Mouse (Mus musculus): ENCODE data around the gene Ccl17.

Ccl17 gene

DNA sequence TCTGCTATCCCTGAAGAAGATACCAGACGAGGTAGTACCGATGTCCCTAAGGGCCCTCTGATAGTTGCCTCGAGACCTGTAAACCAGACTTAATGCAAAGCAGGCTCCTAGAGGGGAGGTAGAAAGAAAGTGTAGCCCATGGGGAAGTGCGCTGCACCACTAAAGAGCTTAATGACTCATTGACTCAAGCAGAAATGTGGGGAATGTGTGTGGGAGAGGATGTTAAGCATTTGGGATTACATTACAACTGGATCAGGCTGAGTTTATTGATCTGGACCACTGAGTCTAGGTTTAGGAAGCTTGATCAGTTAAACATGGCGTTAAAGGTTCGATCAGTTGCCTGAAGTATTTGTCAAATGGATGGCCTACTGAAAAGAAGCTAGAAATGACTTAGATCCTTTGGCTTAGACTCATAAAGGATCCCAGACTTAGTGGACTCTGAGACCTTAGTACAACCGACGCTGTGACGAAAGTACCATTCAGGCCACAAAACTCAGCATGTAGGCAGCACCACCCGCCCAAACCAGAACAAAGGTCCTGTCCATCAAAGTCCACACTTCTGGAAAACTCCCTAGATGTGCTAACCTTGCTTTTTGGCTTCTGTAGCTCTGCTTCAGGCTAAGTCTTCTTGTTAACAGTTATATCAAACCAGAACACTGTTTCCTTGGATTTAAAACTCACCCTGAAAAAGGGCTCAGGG is 20.8 kb upstream of the Ccl17 start:
- DNase-seq = no peak

DNA sequence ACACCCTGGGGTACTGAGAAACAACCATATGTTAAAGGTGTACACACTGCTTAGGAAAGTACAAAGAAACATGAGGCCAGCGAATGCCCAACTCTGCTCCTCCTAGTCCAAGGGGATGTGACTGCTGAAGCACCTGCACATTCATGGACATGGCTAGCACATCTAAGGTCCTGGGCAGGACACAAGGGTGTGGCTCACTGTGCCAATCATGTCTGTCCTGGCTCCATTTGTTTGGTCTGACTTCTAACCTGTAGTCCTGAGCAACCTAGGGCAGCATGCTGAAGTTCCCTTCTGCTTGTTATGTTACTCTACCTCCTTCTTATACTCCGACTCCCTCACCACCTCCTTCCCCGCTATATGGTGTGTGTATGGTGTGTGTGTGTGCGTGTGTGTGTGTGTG is 15.9 kb upstream of the Ccl17 start:
- DNase-seq = no peak

DNA sequence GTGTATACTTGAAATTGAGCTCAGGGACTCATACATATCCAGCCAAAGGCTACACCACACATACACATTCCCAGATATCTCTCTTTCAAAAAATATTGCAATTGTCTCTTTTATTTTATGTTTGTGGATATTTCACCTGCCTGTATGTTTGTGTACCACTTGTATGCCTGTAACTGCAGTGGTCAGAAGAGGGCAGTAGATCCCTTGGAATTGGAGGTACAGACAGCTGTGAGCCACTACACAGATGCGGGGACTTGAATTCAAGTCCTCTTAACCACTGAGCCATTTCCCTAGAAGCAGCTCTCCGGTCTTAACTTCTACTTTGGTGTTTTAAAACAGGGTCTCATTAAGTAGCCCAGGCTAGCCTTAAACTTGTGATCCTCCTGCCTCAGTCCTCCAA is 15.5 kb upstream of the Ccl17 start:
- no peak for DNase-seq

- peak; percentile 65 for DNase-seq
Observed at GRCm38 (mm10) chr8:94800278-94800968, 9.8 kb upstream of the Ccl17 start.

DNA sequence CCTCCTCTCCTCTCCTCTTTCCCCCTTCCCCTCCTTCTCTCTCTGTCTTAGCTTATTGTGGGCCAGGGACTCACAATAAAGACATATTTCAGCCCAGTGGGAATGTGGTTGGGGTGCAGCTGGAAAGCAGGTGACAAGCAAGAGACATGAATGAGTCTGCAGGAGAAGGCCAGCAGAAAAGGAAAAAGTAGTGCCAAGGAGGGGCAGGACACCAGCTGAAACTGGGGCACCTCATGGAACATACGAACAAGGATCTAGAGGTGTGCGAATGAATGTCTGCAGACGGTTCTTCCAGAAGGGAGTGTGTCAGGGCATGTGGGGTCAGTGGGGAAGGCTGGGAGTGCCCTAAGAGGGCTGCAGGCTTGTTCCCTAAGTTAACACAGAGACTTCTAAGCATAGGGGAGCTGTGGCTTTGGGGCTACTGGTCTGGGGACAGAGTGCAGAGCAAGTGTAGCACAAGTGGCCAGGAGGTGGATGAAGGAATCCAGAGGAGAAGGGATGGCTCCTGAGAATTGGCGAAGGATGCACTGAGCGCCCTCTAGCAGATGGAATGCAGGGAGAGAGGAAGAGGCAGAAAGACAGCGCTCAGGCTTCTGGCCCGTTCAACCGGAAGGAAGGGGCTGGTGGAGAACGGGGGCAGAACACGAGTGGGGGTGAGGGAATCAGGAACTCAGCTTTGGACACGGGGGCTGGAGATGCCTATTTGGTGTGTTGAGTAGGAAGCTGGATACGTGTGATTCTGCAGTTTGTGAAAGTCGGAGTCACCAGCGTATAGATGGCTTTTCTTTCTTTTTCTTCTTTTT is 8.8 kb upstream of the Ccl17 start:
- peak; percentile 77 for DNase-seq

GRCm38 (mm10) chr8:94802375-94802774 is 7.9 kb upstream of the Ccl17 start:
- DNase-seq = no peak

GRCm38 (mm10) chr8:94803551-94803950 is 6.7 kb upstream of the Ccl17 start:
- DNase-seq = no peak

- no peak for DNase-seq
Observed at GRCm38 (mm10) chr8:94804546-94805340, 5.5 kb upstream of the Ccl17 start.

- DNase-seq = no peak
Observed at GRCm38 (mm10) chr8:94805811-94806210, 4.4 kb upstream of the Ccl17 start.

- DNase-seq = no peak
Observed at GRCm38 (mm10) chr8:94807506-94807905, 2.7 kb upstream of the Ccl17 start.

GRCm38 (mm10) chr8:94808372-94808771 is 1.9 kb upstream of the Ccl17 start:
- no peak for DNase-seq

DNA sequence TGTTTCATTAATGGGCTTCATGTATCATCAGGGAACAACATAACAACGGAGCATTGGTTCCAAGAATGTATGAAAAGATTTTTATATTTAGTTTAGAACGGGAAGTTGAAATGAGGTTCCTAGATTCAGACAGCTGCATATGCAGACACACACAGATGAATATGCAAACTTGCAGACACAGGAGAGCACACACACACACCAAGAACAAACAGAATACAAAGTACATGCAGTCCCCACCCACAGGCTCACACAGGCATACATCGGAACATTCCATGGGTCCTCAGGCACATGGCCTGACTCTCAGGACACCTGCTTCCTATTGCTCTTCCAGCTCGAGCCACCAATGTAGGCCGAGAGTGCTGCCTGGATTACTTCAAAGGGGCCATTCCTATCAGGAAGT is 602 bp downstream of the Ccl17 start:
- DNase-seq = no peak

- no peak for DNase-seq
Observed at GRCm38 (mm10) chr8:94811654-94812053, 1.4 kb downstream of the Ccl17 start.

DNA sequence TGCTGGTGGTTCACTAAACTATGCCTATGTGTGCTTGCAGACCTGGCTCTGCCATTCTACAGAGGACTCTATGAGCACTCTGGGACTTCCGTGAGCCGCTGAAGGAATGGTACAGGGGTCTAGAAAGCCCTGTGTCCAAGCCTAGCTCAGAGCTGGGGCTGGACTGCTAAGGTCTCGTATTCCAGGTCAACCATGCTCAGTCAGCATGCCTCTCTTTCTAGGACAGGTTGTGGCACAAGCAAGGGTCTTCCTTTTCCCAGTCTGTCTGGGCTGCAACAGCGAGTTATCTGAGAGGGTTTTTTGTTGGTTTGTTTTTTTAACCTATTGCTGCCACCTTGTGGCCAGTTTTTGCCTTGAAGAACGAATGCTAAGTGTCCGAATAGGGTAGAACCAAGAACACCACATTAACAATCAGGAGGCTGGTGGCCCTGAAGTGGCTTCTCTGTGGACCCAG is 2.4 kb downstream of the Ccl17 start:
- peak; percentile 84 for DNase-seq

GRCm38 (mm10) chr8:94814556-94814955 is 4.3 kb downstream of the Ccl17 start:
- no peak for DNase-seq

DNA sequence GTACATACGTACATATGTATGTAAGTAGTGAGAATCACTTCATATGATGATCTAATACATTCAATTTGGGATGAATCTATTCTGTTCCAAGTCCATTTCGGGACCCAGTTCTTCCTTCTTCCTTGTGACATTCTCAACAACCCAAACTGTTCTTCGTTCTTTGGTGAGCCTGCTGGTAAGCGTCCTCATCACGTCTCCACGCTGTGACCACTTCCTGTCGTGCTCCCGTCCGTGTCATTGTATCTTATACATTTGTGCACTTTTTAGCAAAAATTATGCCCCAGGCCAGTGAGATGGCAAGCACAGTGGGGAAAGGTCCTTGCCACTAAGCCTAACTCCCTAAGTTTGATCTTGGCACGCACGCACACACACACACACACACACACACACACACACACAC is 7.7 kb downstream of the Ccl17 start:
- no peak for DNase-seq

- DNase-seq = no peak
Observed at GRCm38 (mm10) chr8:94819671-94820179, 9.5 kb downstream of the Ccl17 start.

DNA sequence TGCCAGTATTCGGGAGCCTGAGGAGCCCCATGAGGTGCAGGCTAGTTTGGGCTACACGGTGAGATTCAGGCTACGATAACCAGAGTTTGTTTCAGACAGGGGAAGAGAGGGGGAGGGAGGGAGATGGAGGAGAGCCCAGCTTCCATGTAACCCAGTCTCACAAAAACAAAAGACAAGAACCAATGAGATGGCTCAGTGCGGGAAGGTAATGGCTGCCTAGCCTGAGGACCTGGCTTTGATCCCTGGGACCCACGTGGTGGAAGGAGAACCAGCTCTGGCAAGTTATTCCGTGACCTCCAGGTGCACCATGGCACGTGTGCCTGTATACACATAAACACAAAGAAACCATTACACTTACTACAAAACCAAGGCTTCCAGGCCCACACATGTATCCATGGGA is 10.3 kb downstream of the Ccl17 start:
- no peak for DNase-seq

DNA sequence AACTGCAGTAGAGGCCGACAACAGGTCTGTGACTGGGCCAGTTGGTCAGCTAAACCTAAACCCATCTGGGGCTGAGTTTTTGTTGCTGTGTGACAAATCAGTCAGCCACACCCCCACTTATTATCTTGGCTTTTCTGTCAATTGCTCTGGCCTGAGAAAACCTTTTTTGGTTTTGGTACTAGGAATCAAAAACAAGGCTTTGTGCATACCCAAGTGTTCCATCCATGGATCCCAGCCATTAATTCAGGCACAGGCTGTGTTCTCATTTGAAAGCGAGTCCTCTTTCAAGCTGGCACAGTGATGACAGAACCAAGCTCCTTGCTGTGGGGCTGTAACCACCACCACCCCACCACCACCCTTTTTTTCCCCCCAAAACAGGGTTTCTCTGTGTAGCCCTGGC is 11.1 kb downstream of the Ccl17 start:
- no peak for DNase-seq

GRCm38 (mm10) chr8:94822637-94823560 is 12.6 kb downstream of the Ccl17 start:
- peak; percentile 51 for DNase-seq

GRCm38 (mm10) chr8:94825170-94825569 is 14.9 kb downstream of the Ccl17 start:
- DNase-seq = no peak

- DNase-seq = no peak
Observed at GRCm38 (mm10) chr8:94826210-94826609, 16.0 kb downstream of the Ccl17 start.
